Mouse (Mus musculus): ENCODE measurements at regions not wholly inside any gene's neighbourhood (a gene's known extent, or its start where the extent isn't known, plus 50 kb on each side); places are given as distances from the start of the nearest gene placed in this dataset.

DNA sequence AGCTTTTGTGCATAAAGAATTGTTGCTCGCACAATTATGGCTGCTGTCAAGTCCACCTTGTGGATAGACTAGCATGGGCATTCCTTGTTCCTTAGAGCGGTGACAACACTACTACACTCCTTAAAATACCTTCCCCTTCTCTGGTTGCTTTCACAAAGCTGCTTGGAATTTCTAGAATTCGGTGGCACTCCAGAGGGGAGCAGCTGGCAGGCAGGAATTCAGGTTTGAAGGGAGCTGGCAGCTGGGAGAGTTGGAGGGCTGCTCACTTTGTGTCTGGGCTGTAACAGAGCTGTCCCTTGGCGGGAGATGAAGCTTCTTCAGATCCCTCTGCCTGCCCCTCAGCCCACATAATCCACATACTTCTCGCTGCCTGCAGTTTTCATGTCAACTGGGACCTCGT lies 109.7 kb downstream of the Tmsb4x start:
- TF ChIP-seq EP300 (IDR thresholded peaks at IDR 0.05) (peak; percentile 69; the same call in 1 of the 2 replicates), CTCF (IDR thresholded peaks at IDR 0.05) (no peak)
